Mouse (Mus musculus) testis, postnatal 14 days (tissue): ENCODE data around the gene Atg3.

ENCODE experiments used
- DNase-seq: peaks from one replicate; pipeline ENCODE4 v3.0.0; 2021; ENCODE audit warnings: low spot score

The Atg3 gene

GRCm38 (mm10) chr16:45204859-45205670 is 46.5 kb downstream of the Atg3 start:
- no peak for DNase-seq

GRCm38 (mm10) chr16:45222016-45222415 is 63.4 kb downstream of the Atg3 start:
- DNase-seq, result no peak

DNA sequence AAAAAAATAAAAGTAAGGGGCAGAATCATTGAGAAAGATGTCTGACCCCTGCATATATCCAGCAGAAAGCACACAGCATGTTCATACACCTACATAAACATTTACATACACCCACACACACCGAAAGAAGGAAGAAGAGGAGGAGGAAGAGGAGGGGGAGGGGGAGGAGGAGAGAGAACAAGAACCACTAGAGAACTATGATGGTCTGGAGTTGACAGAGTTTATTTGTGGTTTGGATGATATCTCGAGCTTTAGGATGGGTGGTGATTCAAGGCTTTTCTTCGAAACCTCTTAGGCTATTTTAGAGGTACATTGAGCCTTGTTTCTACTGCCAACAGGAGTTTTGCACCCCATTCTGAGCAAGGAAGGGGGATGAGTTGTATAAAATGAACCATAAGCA is 64.2 kb downstream of the Atg3 start:
- no peak for DNase-seq

- DNase-seq, result no peak
Measured at GRCm38 (mm10) chr16:45223648-45224388, 65.2 kb downstream of the Atg3 start, which contains the start of gene Btla. TSS of gene Btla (plus strand) at chr16:45224315.

DNA sequence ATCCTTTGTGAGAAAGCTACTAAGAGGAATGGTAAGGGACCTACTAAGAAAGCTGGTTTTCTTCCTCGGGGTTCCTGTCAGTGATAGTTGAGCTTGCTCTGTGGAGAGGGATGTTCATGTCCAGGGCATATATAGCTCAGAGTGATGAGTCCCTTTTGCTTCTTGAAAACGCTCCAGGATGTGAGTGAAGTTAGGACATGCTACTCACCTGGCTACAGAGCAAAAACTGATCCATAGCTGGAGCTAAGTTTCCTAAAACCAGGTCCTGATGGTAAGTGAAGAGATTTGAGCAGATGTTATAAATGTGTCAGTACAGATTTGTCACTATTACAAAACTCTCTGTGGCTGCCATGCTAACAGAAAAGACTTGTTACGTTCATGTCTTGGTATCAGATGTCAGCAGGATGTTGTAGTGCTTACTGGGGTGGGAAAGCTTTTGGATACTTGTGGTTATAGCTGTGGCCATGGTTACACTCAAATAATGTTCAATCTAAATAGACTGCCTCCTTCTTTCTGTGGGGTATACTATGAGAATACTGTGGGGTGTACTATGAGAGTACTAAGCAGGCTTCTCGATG is 65.9 kb downstream of the Atg3 start:
- no peak for DNase-seq

DNA sequence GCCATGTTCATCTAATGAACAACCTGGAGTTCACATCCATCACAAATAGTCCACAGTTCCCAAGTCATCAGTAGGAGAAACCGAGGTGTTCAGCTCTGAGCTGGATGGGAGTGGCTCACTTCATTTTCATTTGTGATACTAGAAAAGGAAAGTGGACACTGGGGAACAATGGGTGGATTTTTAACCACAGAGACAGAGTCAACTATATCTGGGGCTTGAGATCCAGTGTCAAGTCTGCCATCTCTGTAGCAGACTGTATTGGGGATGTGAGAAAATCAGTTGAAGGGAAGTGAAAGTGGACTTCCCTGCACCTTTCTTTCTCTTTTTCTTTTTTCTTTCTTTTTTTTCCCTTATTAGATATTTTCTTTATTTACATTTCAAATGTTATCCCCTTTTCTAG is 68.4 kb downstream of the Atg3 start:
- no peak for DNase-seq

GRCm38 (mm10) chr16:45231296-45231695 is 72.7 kb downstream of the Atg3 start:
- DNase-seq, result no peak

DNA sequence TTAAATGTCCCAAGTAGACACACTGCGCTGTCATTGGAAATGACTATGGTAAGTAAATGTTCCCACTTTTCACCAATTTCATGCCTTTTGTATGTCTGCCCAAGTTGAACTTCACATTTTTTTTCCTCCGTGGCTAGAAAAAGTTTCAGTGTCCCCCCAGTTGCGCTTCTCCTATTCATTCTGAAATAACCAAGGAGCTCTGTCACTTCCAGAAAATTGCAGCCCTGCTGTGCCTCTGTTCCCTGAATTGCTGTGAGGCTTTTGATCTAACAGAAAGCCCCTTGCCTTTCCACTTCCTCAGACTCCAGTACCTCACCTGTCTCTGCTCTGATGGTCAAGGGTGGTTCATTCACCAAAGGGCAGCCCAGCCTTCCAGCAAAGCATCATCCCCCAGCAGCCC is 74.4 kb downstream of the Atg3 start:
- DNase-seq, result no peak
